Mouse (Mus musculus) cerebellum, adult 2 months (tissue): Measurements from ENCODE around the gene Grk5. TPM values are rescaled to one million over a fixed set of nuclear protein-coding genes. Genes with fewer than 3 reads are reported as not detected.

Experiments used
- DNase-seq, 2 experiments: peaks; one replicate each; pipeline ENCODE4 v3.0.0; 2021
- H3K27ac ChIP-seq: fragments of 200-500 bp; 2 replicates; pipeline ENCODE4 v1.5.1; 2012; ENCODE audit warnings: low read length, control low read depth, inconsistent platforms; ENCODE audit not compliant: insufficient read depth
- H3K27me3 ChIP-seq: fragments of 200-500 bp; 2 replicates; pipeline ENCODE4 v1.6.1; 2012; ENCODE audit warnings: inconsistent platforms, mild to moderate bottlenecking, low read length, moderate library complexity; ENCODE audit not compliant: control insufficient read depth, insufficient read depth
- H3K4me1 ChIP-seq: fragments of 200-500 bp; 2 replicates; pipeline ENCODE4 v1.6.1; 2011; ENCODE audit warnings: low read length; ENCODE audit not compliant: control insufficient read depth, insufficient read depth
- H3K4me3 ChIP-seq: fragments of 200-500 bp; replicated peaks from 2 replicates; pipeline ENCODE3; 2011; ENCODE audit warnings: mild to moderate bottlenecking, low read depth, low read length, control low read depth; ENCODE audit not compliant: insufficient read depth
- CTCF ChIP-seq: fragments of 200-500 bp; IDR thresholded peaks from 2 replicates; pipeline ENCODE4 v1.5.1; 2011; ENCODE audit warnings: low read depth, mild to moderate bottlenecking, control low read depth, low read length, moderate library complexity, borderline replicate concordance; ENCODE audit not compliant: insufficient read depth
- POLR2A ChIP-seq: fragments of 200-500 bp; IDR thresholded peaks from 2 replicates; pipeline ENCODE4 v1.6.1; 2011; ENCODE audit warnings: low read length, control low read depth, borderline replicate concordance; ENCODE audit not compliant: insufficient read depth
- WGBS: fragments of 180-500 bp; shearing (Covaris S2); methylation state at CpG from one replicate; pipeline ENCODE4 v1.1.7; 2018; 5-methylcytosine and 5-hydroxymethylcytosine counted together
- polyA plus RNA-seq: library from polyadenylated mRNA; depleted of rRNA; stranded (reverse); fragments of >200 nt; gene quantifications from 2 replicates; pipeline ENCODE4 v1.2.3, GENCODE M21; 2012; rRNA removed

Gene Grk5
- polyA plus RNA-seq, 1 experiment, result 9.6 TPM

DNA sequence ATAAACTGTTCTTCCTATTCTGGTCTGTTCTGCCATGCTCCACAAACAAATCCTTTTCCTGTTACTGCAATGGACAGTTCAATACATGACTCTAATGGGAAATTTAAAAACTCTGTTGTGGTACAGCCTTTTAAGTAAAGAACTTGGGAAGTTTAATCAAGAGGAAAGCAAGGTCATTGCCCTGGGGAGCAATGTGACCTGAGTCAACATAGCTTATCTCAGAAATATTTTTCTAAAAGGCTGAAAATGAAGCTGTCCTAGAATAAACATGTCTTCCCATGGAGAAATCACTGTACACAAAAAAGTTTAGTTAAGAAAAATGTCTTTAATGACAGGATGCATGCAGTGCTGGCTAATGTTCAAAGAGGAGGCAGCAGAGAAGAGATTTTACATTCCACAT, 249.1 kb downstream of the Grk5 start:
- no peak for DNase-seq
- Histone ChIP-seq H3K4me3 (no peak overlapping the region), H3K27ac (no peak overlapping the region), H3K4me1 (no peaks in the 10 kb centered on the region; the same call in 1 of the 2 replicates), H3K27me3 (no peaks in the 10 kb centered on the region; the same call in 1 of the 2 replicates)
- TF ChIP-seq POLR2A (no peak), CTCF (no peak)

DNA sequence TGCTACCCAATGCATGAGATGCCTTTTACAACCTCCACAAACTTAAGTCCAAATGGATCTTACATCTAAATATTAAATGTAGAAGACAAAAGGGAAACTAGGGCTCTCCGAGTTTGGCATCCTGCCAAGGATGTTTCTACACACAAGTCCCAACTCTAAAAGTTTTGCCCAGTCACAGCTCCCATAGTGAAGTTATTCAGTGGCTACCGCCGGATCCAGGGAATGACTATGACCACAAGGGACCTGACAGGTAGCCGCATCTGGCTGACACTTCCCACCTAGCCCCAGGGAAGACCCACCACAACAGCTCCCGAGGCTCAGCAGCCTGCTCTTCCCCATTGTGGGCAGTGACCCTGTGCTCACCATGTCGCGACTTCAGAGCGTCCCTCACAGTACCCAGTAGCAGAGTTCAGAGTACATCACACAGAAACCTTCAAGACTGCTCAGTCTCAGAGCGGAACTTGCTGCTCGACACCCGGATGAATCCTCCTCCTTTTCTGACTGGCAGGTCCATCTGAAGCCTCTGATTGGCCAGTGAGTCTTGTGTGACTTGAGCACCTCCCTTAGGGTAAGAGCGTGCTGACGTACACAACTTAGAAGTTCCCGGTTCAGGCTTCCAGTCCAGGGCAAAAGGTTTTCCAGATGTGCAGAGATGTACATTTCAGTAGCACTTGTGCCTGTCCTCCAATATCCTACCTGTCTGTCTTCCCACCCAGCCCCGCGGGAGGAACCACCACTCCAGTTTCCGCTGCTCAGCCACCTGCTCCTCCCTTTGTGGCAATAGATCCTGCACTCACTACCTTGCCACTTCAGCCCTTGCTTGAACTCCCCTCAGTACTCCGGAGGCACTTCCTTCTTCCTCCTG, 251.0 kb downstream of the Grk5 start, which contains the start of gene Zfp950:
TSS of gene Zfp950 (minus strand) at position 499 of the 865 bp plus-strand sequence.
- Histone ChIP-seq H3K4me1 (no peaks in the 10 kb centered on the region; the same call in 1 of the 2 replicates), H3K27ac (no peak within 1 kb of the TSS), H3K27me3 (no peaks in the 10 kb centered on the region), H3K4me3 (peak within 1 kb of the TSS; percentile 98)
- WGBS, result under 1% methylated on average over 18 of the region's 18 CpGs
- TF ChIP-seq POLR2A, result peak; percentile 67; the same call in 1 of the 2 replicates
- no peak for TF ChIP-seq CTCF
- peak; percentile 81 to 89 for DNase-seq

DNA sequence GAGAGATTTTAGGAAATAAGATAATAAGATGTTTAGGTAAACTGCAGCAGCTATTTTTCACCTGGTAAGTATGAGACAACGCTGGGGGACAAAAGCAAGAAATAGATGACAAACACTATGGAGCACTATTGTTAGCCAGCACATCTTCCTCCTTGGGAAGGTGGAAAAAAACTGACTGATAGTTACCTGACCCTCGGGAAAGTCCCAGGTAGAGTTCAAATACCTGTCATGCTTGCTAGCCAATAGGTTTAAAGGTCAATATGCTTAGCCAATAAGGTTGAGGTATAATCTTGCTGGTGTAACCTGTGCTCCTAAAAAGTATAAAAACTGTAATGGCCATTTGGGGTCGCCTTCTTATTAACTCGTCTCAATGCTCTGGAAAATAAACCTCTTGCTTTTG, 251.8 kb downstream of the Grk5 start:
- no peak for DNase-seq
- TF ChIP-seq CTCF (no peak), POLR2A (no peak)
- WGBS, result 29% methylated on average over 4 of the region's 4 CpGs
- Histone ChIP-seq H3K4me1 (no peaks in the 10 kb centered on the region; the same call in 1 of the 2 replicates), H3K27ac (no peak overlapping the region), H3K4me3 (peak overlapping the region; percentile 98), H3K27me3 (no peaks in the 10 kb centered on the region)

Other genes with a start within 250 kb of the Grk5 start
- 10.0 and 11.4 TPM in 2 replicates for gene Nanos1, start 133.8 kb upstream of the Grk5 start, polyA plus RNA-seq
- gene Eif3a, start 99.1 kb upstream of the Grk5 start, polyA plus RNA-seq, result 69.0 and 73.5 TPM in 2 replicates
- gene Fam45a, start 78.2 kb upstream of the Grk5 start, polyA plus RNA-seq, result 60.3 and 62.5 TPM in 2 replicates
- 19.3 and 20.0 TPM in 2 replicates for gene Sfxn4, start 28.3 kb upstream of the Grk5 start, polyA plus RNA-seq
- gene Prdx3, start 15.2 kb upstream of the Grk5 start, polyA plus RNA-seq, result 139 and 144 TPM in 2 replicates